Mouse (Mus musculus) embryonic fibroblast, embryonic 13.5 days (primary cell): ENCODE measurements around the gene Ttll11. TPM values are rescaled to one million over a fixed set of nuclear protein-coding genes. Genes with fewer than 3 reads are reported as not detected.

ENCODE experiments used
- H3K27ac ChIP-seq: 2 replicates; pipeline ENCODE4 v1.5.1; 2012; ENCODE audit warnings: low read length, control low read depth, inconsistent platforms; ENCODE audit not compliant: insufficient read depth
- H3K4me1 ChIP-seq: 2 replicates; pipeline ENCODE4 v1.6.1; 2011; ENCODE audit warnings: low read length; ENCODE audit not compliant: control insufficient read depth, insufficient read depth
- H3K4me3 ChIP-seq: 2 replicates; pipeline ENCODE4 v1.5.1; 2011; ENCODE audit warnings: mild to moderate bottlenecking, control low read depth, low read length; ENCODE audit not compliant: insufficient read depth
- CTCF ChIP-seq: IDR thresholded peaks from 2 replicates; pipeline ENCODE4 v1.5.1; 2011; ENCODE audit warnings: mild to moderate bottlenecking, control low read depth, low read length, moderate library complexity, borderline replicate concordance; ENCODE audit not compliant: insufficient read depth
- POLR2A ChIP-seq: IDR thresholded peaks from 2 replicates; pipeline ENCODE4 v1.6.1; 2011; ENCODE audit warnings: low read depth, mild to moderate bottlenecking, control low read depth, low read length, moderate library complexity
- polyA plus RNA-seq: library from polyadenylated mRNA; stranded (reverse); fragments of >200 nt; gene quantifications from 2 replicates; pipeline ENCODE4 v1.2.4, GENCODE M21; 2011; ENCODE audit warnings: low read depth; ENCODE audit not compliant: missing spikeins, insufficient read length

The Ttll11 gene
- polyA plus RNA-seq, 1 experiment = 4.6 TPM

GRCm38 (mm10) chr2:35811801-35812560 is 167.7 kb downstream of the Ttll11 start:
- Histone ChIP-seq H3K4me3 (no peak overlapping the region), H3K27ac (no peak overlapping the region), H3K4me1 (no peaks in the 10 kb centered on the region)
- no peak for TF ChIP-seq POLR2A
- no peak for TF ChIP-seq CTCF

- Histone ChIP-seq H3K4me3 (no peak overlapping the region), H3K4me1 (no peaks in the 10 kb centered on the region), H3K27ac (no peak overlapping the region)
- no peak for TF ChIP-seq CTCF
- no peak for TF ChIP-seq POLR2A
Observed at GRCm38 (mm10) chr2:35810027-35810426, 169.7 kb downstream of the Ttll11 start.

GRCm38 (mm10) chr2:35809141-35809540 is 170.6 kb downstream of the Ttll11 start:
- TF ChIP-seq CTCF = no peak
- no peak for TF ChIP-seq POLR2A
- Histone ChIP-seq H3K4me3 (no peak overlapping the region), H3K4me1 (no peaks in the 10 kb centered on the region), H3K27ac (no peak overlapping the region)

- TF ChIP-seq POLR2A = no peak
- TF ChIP-seq CTCF = no peak
- H3K4me1 ChIP-seq = no peaks in the 10 kb centered on the region
- H3K4me3 ChIP-seq = no peak overlapping the region
- H3K27ac ChIP-seq = no peak overlapping the region
Observed at GRCm38 (mm10) chr2:35805881-35806280, 173.8 kb downstream of the Ttll11 start.

- no peak for TF ChIP-seq POLR2A
- Histone ChIP-seq H3K4me1 (no peaks in the 10 kb centered on the region), H3K27ac (no peak overlapping the region), H3K4me3 (no peak overlapping the region)
Observed at GRCm38 (mm10) chr2:35803095-35803494, 176.6 kb downstream of the Ttll11 start.

GRCm38 (mm10) chr2:35801759-35802158 is 178.0 kb downstream of the Ttll11 start:
- no peak overlapping the region for H3K4me3 ChIP-seq
- H3K4me1 ChIP-seq = no peaks in the 10 kb centered on the region
- TF ChIP-seq POLR2A = no peak
- no peak for TF ChIP-seq CTCF
- H3K27ac ChIP-seq = no peak overlapping the region

GRCm38 (mm10) chr2:35799073-35799472 is 180.6 kb downstream of the Ttll11 start:
- no peak overlapping the region for H3K4me3 ChIP-seq
- no peak for TF ChIP-seq POLR2A
- TF ChIP-seq CTCF = no peak
- H3K4me1 ChIP-seq = no peaks in the 10 kb centered on the region
- H3K27ac ChIP-seq = no peak overlapping the region

GRCm38 (mm10) chr2:35797998-35798397 is 181.7 kb downstream of the Ttll11 start:
- Histone ChIP-seq H3K4me1 (no peaks in the 10 kb centered on the region), H3K27ac (no peak overlapping the region), H3K4me3 (no peak overlapping the region)
- TF ChIP-seq CTCF (no peak), POLR2A (no peak)

- Histone ChIP-seq H3K27ac (no peak overlapping the region), H3K4me3 (no peak overlapping the region), H3K4me1 (no peaks in the 10 kb centered on the region)
- no peak for TF ChIP-seq POLR2A
- no peak for TF ChIP-seq CTCF
Observed at GRCm38 (mm10) chr2:35789362-35790326, 190.1 kb downstream of the Ttll11 start.

GRCm38 (mm10) chr2:35785877-35786276 is 193.8 kb downstream of the Ttll11 start:
- Histone ChIP-seq H3K4me3 (no peak overlapping the region), H3K4me1 (no peaks in the 10 kb centered on the region), H3K27ac (no peak overlapping the region)
- TF ChIP-seq POLR2A (no peak), CTCF (no peak)
